Mouse (Mus musculus) spleen, adult 2 months (tissue): ENCODE data around the gene Asb18.

Source experiments
- CTCF ChIP-seq: fragments of 200-500 bp; IDR thresholded peaks from 2 replicates; pipeline ENCODE4 v1.5.1; 2011; ENCODE audit warnings: mild to moderate bottlenecking, inconsistent platforms; ENCODE audit not compliant: insufficient read depth, insufficient read length, insufficient replicate concordance; ENCODE audit errors: extremely low read depth
- POLR2A ChIP-seq: fragments of 200-500 bp; IDR thresholded peaks from 2 replicates; pipeline ENCODE4 v1.6.1; 2011; ENCODE audit warnings: low read depth, low read length, inconsistent platforms

DNA sequence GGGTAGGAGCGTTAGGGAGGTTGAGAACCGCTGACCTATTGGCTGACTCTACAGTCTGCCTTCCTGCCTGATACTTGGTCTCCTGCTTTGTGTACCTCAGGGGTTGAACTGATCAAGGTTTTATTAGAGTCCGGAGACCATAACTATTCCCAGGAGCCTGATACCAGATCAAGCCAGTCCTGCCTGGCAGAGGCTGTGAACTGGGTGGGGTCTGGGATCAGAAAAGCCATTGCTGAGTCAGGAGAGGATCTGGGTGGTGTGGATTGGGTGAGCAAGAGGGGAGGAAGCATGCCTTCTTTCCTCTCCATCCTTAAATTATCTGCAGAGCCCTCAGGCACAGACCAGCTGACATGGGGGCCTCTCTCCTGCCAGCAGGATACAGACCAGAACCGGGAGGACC is 55.1 kb downstream of the Asb18 start:
- TF ChIP-seq POLR2A (no peak), CTCF (no peak)
